Mouse (Mus musculus) intestine, embryonic 16.5 days (tissue): ENCODE data around the gene Plekhf1. TPM values are rescaled to one million over a fixed set of nuclear protein-coding genes. Genes with fewer than 3 reads are reported as not detected.

Experiments used
- ATAC-seq: fragments of 200-750 bp; cut with Nextera tagmentation; 2 replicates; pipeline ENCODE4 v1.8.0; 2017; ENCODE audit warnings: moderate TSS enrichment, moderate library complexity
- H3K27ac ChIP-seq: fragments of 300-500 bp; sonication (generic); 2 replicates; pipeline ENCODE4 v1.5.1; 2014; ENCODE audit warnings: mild to moderate bottlenecking, low read length
- H3K27me3 ChIP-seq: fragments of 300-500 bp; sonication (generic); replicated peaks from 2 replicates; pipeline ENCODE4 v1.6.1; 2014; ENCODE audit warnings: low read length, control low read depth, mixed read lengths; ENCODE audit not compliant: control insufficient read depth, insufficient read depth
- H3K36me3 ChIP-seq: fragments of 300-500 bp; sonication (generic); 2 replicates; pipeline ENCODE4 v1.6.1; 2014; ENCODE audit warnings: low read length, control low read depth; ENCODE audit not compliant: control insufficient read depth, insufficient read depth
- H3K4me1 ChIP-seq: fragments of 300-500 bp; sonication (generic); 2 replicates; pipeline ENCODE4 v1.6.1; 2014; ENCODE audit warnings: low read length, control low read depth, mixed read lengths; ENCODE audit not compliant: control insufficient read depth, insufficient read depth
- H3K4me2 ChIP-seq: fragments of 300-500 bp; sonication (generic); 2 replicates; pipeline ENCODE4 v1.6.1; 2014; ENCODE audit warnings: low read depth, low read length, control low read depth
- H3K4me3 ChIP-seq: fragments of 300-500 bp; sonication (generic); 2 replicates; pipeline ENCODE4 v1.5.1; 2014; ENCODE audit warnings: mild to moderate bottlenecking, low read length
- H3K9ac ChIP-seq: fragments of 300-500 bp; sonication (generic); 2 replicates; pipeline ENCODE4 v1.6.1; 2014; ENCODE audit warnings: low read depth, low read length
- H3K9me3 ChIP-seq: fragments of 300-500 bp; sonication (generic); 2 replicates; pipeline ENCODE4 v1.6.1; 2016; ENCODE audit warnings: low read length, control low read depth; ENCODE audit not compliant: control insufficient read depth
- WGBS: fragments of 180-500 bp; shearing (Covaris S2); extraction: QIAGEN DNeasy Blood & Tissue Kit; methylation state at CpG from one replicate; pipeline ENCODE4 v1.1.7; 2014; 5-methylcytosine and 5-hydroxymethylcytosine counted together
- polyA plus RNA-seq: library from polyadenylated mRNA; unstranded; fragments of >200 nt; fragmentation: Nextera tagmentation; extraction: Ambion mirVana; gene quantifications from 2 replicates; pipeline ENCODE4 v1.2.1, GENCODE M21; 2015

Gene Plekhf1
- polyA plus RNA-seq = 4.5 and 4.8 TPM in 2 replicates

GRCm38 (mm10) chr7:38227900-38228298 lies at the start of gene Plekhf1:
Gene Plekhf1, minus strand, starts transcription at chr7:38228016.
- Histone ChIP-seq H3K9me3 (no peaks in the 10 kb centered on the region), H3K4me1 (peaks cover 11% of the 10 kb centered on the region; the same call in 1 of the 2 replicates), H3K4me3 (peak within 1 kb of the TSS; percentile 71), H3K27me3 (peaks cover 2% of the 10 kb centered on the region; the same call in 1 of the 2 replicates), H3K4me2 (peak within 1 kb of the TSS; percentile 82), H3K27ac (peak within 1 kb of the TSS; percentile 73), H3K36me3 (no peaks in the 10 kb centered on the region), H3K9ac (peak within 1 kb of the TSS; percentile 79)
- ATAC-seq = peak; percentile 95
- under 1% methylated on average over 36 of the region's 36 CpGs for WGBS

DNA sequence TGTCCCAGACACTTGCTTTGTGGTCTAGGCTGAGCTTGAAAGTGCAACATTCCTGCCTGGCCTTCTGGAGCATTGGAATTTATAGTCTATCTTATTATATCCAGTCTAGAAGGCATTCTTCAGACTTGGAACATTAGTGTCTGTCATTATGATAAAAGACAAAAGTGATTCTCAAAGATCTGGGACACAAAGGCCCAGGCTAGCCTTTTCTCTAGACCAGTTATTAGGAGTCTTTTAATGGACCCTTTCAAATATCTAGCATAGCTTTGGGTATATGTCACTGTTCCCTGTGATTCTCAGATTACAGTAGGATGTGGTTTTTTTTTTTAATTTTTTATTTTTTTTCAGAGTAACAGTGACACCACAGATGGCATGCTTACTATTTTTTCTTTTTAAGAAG lies 44.7 kb upstream of the Plekhf1 start:
- H3K9ac ChIP-seq = no peak overlapping the region
- H3K4me1 ChIP-seq = peaks cover 10% of the 10 kb centered on the region
- no peaks in the 10 kb centered on the region for H3K9me3 ChIP-seq
- H3K27ac ChIP-seq = no peak overlapping the region
- H3K4me3 ChIP-seq = no peak overlapping the region
- no peak overlapping the region for H3K4me2 ChIP-seq
- H3K27me3 ChIP-seq = no peaks in the 10 kb centered on the region
- H3K36me3 ChIP-seq = no peaks in the 10 kb centered on the region; the same call in 1 of the 2 replicates
- ATAC-seq = no peak

DNA sequence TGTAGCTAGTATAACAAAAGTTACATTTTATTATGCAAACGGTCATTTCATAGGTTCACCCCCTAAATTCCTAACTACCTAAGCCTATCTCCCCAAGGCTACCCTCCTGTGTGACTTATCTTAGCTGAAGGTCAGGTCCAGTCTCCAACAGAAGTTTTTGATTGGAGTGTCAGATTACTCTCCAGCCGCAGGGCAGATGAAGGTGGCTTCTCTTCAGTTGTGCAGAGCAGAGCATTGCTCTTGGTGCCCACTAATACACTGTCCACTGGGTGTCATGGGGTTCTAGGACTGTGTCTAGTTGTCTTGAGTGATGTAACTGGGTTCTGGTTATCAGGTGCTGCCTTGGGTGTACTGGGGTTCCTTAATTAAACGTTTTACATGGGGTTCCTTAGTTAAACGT lies 44.0 kb upstream of the Plekhf1 start:
- peak overlapping the region; percentile 83 for H3K9ac ChIP-seq
- no peak overlapping the region for H3K27ac ChIP-seq
- 7% methylated on average over 4 of the region's 4 CpGs for WGBS
- ATAC-seq = peak; percentile 18; the same call in 1 of the 2 replicates
- H3K36me3 ChIP-seq = no peaks in the 10 kb centered on the region; the same call in 1 of the 2 replicates
- peak overlapping the region; percentile 77 for H3K4me3 ChIP-seq
- peak overlapping the region; percentile 67 for H3K4me2 ChIP-seq
- no peaks in the 10 kb centered on the region for H3K27me3 ChIP-seq
- peaks cover 10% of the 10 kb centered on the region for H3K4me1 ChIP-seq
- no peaks in the 10 kb centered on the region for H3K9me3 ChIP-seq

- H3K36me3 ChIP-seq = no peaks in the 10 kb centered on the region; the same call in 1 of the 2 replicates
Observed at GRCm38 (mm10) chr7:38271511-38271811, 43.6 kb upstream of the Plekhf1 start.

GRCm38 (mm10) chr7:38270703-38271510 lies 43.1 kb upstream of the Plekhf1 start, which contains the start of gene Pop4:
Gene Pop4, minus strand, starts transcription at chr7:38271423.
- Histone ChIP-seq H3K27me3 (no peaks in the 10 kb centered on the region), H3K27ac (peak within 1 kb of the TSS; percentile 45; the same call in 1 of the 2 replicates), H3K36me3 (no peaks in the 10 kb centered on the region; the same call in none of the 2 replicates), H3K9ac (peak within 1 kb of the TSS; percentile 83), H3K4me3 (peak within 1 kb of the TSS; percentile 77), H3K9me3 (no peaks in the 10 kb centered on the region), H3K4me2 (peak within 1 kb of the TSS; percentile 84), H3K4me1 (peaks cover 10% of the 10 kb centered on the region)
- WGBS = under 1% methylated on average over 38 of the region's 38 CpGs
- ATAC-seq = peak; percentile 96

More at GRCm38 (mm10) chr7:38271511-38271811, 43.6 kb upstream of the Plekhf1 start:
- Histone ChIP-seq H3K4me1 (peaks cover 10% of the 10 kb centered on the region), H3K27me3 (no peaks in the 10 kb centered on the region), H3K27ac (peak overlapping the region; percentile 45; the same call in 1 of the 2 replicates), H3K4me3 (peak overlapping the region; percentile 77), H3K4me2 (peak overlapping the region; percentile 67), H3K9me3 (no peaks in the 10 kb centered on the region), H3K9ac (peak overlapping the region; percentile 83)
- ATAC-seq = peak; percentile 73
- 0% methylated on average over 11 of the region's 11 CpGs for WGBS

GRCm38 (mm10) chr7:38267006-38267680 lies 39.3 kb upstream of the Plekhf1 start:
- Histone ChIP-seq H3K4me2 (no peak overlapping the region), H3K4me1 (peaks cover 10% of the 10 kb centered on the region), H3K4me3 (no peak overlapping the region), H3K9ac (no peak overlapping the region), H3K9me3 (no peaks in the 10 kb centered on the region), H3K27ac (no peak overlapping the region), H3K36me3 (peaks cover 9% of the 10 kb centered on the region), H3K27me3 (no peaks in the 10 kb centered on the region)
- 0 out of 2 replicates have a peak, but pooled peaks have one; percentile 41 for ATAC-seq
- 84% methylated on average over 8 of the region's 8 CpGs for WGBS

DNA sequence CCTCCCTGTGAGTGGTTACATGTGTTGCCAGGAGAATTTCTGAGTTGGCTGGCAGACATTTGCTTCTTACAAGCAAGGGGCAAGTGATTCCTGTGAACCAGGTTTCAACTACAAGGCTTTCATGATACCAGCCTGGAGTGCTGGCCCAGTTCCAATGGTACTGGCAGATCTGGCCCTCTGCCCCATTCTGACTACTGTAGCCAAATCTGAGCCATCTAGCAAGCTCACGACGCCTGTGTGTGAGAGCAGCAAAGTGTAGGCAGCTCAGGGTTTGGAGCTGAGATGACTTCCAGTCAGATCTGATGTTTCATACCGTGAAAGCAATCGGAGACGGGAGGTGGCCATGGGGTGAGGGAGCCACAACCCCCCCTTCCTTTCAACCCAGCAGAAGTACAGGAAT lies 34.6 kb upstream of the Plekhf1 start:
- WGBS = 85% methylated on average over 5 of the region's 5 CpGs
- Histone ChIP-seq H3K4me1 (no peaks in the 10 kb centered on the region), H3K27ac (no peak overlapping the region), H3K36me3 (peaks cover 9% of the 10 kb centered on the region), H3K27me3 (no peaks in the 10 kb centered on the region), H3K9ac (no peak overlapping the region), H3K4me3 (no peak overlapping the region), H3K4me2 (no peak overlapping the region), H3K9me3 (no peaks in the 10 kb centered on the region)
- no peak for ATAC-seq

DNA sequence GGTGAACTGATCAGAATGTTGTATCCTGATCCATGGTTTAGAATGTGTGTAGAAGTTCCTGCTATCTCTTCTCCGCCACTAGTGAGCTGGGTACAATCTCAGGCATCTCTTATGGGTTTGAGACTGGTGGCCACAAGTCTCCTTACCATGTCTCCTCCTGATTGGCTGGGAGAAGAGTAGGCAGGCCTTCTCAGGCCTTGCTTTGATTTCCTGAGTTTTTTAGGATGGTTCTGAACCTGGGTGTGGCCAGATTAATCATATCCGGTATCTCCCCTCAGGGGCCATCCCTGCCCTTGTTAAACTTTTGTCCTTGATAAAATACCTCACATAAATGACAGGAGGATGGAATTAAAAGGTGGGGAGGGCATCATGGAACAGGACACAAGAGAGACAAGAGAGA lies 31.8 kb upstream of the Plekhf1 start:
- H3K4me2 ChIP-seq = no peak overlapping the region
- H3K27me3 ChIP-seq = no peaks in the 10 kb centered on the region
- H3K4me1 ChIP-seq = no peaks in the 10 kb centered on the region
- H3K9ac ChIP-seq = no peak overlapping the region
- peaks cover 6% of the 10 kb centered on the region; the same call in 1 of the 2 replicates for H3K36me3 ChIP-seq
- H3K9me3 ChIP-seq = no peaks in the 10 kb centered on the region
- 86% methylated on average over 2 of the region's 2 CpGs for WGBS
- no peak overlapping the region for H3K4me3 ChIP-seq
- H3K27ac ChIP-seq = no peak overlapping the region
- ATAC-seq = no peak

DNA sequence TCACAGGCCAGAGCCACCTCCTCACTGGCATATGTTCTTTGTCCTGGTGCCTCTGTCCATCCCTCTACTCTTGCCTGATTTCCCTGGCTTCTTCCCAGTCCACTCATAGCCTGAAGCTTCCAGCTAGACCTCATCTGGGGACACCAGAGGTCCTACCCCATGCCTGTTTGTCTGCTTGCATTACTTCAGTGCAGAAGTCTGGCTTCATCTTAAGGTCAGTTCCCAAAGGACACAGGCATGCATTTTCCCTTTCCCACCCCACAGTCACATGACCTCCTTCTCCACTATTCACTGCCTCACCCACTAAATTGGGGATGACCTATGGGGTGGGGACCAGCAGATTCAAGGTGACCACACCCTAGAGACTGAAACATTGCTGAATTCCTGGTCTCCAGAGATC lies 25.6 kb upstream of the Plekhf1 start:
- H3K9me3 ChIP-seq = no peaks in the 10 kb centered on the region
- H3K27ac ChIP-seq = no peak overlapping the region
- no peak overlapping the region for H3K4me2 ChIP-seq
- H3K4me3 ChIP-seq = no peak overlapping the region
- H3K9ac ChIP-seq = no peak overlapping the region
- ATAC-seq = no peak
- no peaks in the 10 kb centered on the region for H3K36me3 ChIP-seq
- H3K4me1 ChIP-seq = no peaks in the 10 kb centered on the region
- H3K27me3 ChIP-seq = no peaks in the 10 kb centered on the region
